Mouse (Mus musculus): ENCODE results near the gene Fam114a2. TPM values are rescaled to one million over a fixed set of nuclear protein-coding genes. Genes with fewer than 3 reads are reported as not detected.

Fam114a2 gene
- total and polyA plus RNA-seq, 3 experiments: 26.1 to 42.4 (median 37.7) TPM

DNA sequence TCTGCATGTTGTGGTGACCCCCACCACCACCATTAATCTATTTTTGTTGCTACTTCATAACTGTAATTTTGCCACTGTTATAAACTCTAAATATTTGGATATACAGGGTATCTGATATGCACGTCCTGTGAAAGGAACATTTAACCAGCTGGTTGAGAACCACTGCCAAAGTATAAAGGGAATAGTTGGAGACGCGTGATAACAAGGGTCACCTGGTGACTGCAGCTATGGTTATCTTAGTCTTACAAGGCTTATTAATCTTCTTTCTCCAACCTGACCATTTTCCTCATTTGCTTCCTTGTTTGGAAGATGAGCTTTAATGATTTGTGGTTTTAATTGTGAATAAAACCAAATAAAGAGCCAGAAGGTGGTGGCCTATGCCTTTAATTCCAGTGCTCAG is 5.0 kb upstream of the Fam114a2 start:
- H3K36me3 ChIP-seq (ENCODE audit: control insufficient read depth, insufficient read depth, low read length): 0 out of 2 replicates have a peak, but pooled peaks cover 5% of the 10 kb centered on the region
- H3K4me3 ChIP-seq: no peak overlapping the region
- no peak for DNase-seq
- intact Hi-C loops (cut with DNase I): no loop called here
- peaks cover 7% of the 10 kb centered on the region for H3K4me1 ChIP-seq (ENCODE audit: control insufficient read depth, insufficient read depth, low read length)
- peaks cover 2% of the 10 kb centered on the region; the same call in 1 of the 2 replicates for H3K79me2 ChIP-seq (replicated peaks; ENCODE audit: control insufficient read depth, insufficient read depth, low read length)
- WGBS: 80% methylated on average over 3 of the region's 3 CpGs
- H3K9ac ChIP-seq (ENCODE audit: low read depth, low read length): no peak overlapping the region
- TF ChIP-seq CTCF (IDR thresholded peaks at IDR 0.05): no peak
- no peak for TF ChIP-seq POLR2A (IDR thresholded peaks at IDR 0.05; ENCODE audit: insufficient read depth, low read depth, low read length)
- TF ChIP-seq EP300 (IDR thresholded peaks at IDR 0.05; ENCODE audit: insufficient read depth, low read depth, low read length): no peak
- no peaks in the 10 kb centered on the region for H3K27me3 ChIP-seq (ENCODE audit: control insufficient read depth, insufficient read depth, low read length)
- no peak overlapping the region for H3K27ac ChIP-seq

DNA sequence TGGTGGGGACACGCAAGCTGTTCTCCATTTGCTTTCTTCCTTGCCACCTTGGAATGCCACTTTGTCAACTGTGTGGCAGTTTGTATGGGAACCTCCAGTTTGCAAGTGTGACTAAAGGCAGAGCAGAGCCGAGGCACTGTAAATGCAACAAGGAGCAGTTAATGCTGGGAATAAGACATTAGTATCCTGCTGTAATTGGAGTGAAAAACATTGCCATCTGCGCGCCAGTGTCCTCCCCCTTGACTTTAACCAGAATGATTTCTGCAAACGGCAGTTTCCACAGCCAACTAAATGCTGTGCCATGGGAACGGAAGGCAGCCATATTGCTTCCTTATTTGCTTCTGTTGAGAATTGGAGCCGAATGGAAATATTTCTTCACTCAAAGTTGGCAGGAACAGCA is 3.6 kb upstream of the Fam114a2 start:
- TF ChIP-seq CTCF (IDR thresholded peaks at IDR 0.05) (no peak), EP300 (IDR thresholded peaks at IDR 0.05; ENCODE audit: insufficient read depth, low read depth, low read length) (no peak), POLR2A (IDR thresholded peaks at IDR 0.05; ENCODE audit: insufficient read depth, low read depth, low read length) (no peak)
- no peak overlapping the region for H3K27ac ChIP-seq

DNA sequence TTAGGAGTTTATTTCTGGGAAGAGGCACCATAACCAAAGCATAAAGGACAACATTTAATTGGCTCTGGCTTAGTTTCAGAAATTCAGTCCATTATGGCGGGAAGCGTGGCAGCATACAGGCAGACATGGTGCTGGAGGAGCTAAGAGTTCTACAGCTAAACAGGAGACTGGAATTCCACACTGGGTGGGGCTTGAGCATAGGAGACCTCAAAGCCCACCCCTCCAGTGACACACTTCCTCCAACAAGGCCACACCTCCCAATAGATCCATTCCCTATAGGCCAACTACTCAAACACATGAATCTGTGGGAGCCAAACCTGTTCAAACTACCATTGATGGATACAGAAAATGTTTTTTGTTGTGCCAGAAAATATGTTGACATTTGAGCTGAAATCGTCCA is 2.8 kb upstream of the Fam114a2 start:
- H3K4me1 ChIP-seq (ENCODE audit: control insufficient read depth, insufficient read depth, low read length): peaks cover 7% of the 10 kb centered on the region
- peaks cover 2% of the 10 kb centered on the region; the same call in 1 of the 2 replicates for H3K79me2 ChIP-seq (replicated peaks; ENCODE audit: control insufficient read depth, insufficient read depth, low read length)

More for the DNA sequence above, 3.6 kb upstream of the Fam114a2 start:
- intact Hi-C loops (cut with DNase I): no loop called here
- H3K9ac ChIP-seq (ENCODE audit: low read depth, low read length): no peak overlapping the region
- H3K4me1 ChIP-seq (ENCODE audit: control insufficient read depth, insufficient read depth, low read length): peaks cover 7% of the 10 kb centered on the region
- no peak overlapping the region for H3K4me3 ChIP-seq
- H3K27me3 ChIP-seq (ENCODE audit: control insufficient read depth, insufficient read depth, low read length): no peaks in the 10 kb centered on the region
- peak in 1 of 2 experiments; percentile 5 for DNase-seq
- H3K36me3 ChIP-seq (ENCODE audit: control insufficient read depth, insufficient read depth, low read length): peaks cover 5% of the 10 kb centered on the region; the same call in 1 of the 2 replicates
- peaks cover 2% of the 10 kb centered on the region; the same call in 1 of the 2 replicates for H3K79me2 ChIP-seq (replicated peaks; ENCODE audit: control insufficient read depth, insufficient read depth, low read length)
- WGBS: 62% methylated on average over 7 of the region's 7 CpGs

DNA sequence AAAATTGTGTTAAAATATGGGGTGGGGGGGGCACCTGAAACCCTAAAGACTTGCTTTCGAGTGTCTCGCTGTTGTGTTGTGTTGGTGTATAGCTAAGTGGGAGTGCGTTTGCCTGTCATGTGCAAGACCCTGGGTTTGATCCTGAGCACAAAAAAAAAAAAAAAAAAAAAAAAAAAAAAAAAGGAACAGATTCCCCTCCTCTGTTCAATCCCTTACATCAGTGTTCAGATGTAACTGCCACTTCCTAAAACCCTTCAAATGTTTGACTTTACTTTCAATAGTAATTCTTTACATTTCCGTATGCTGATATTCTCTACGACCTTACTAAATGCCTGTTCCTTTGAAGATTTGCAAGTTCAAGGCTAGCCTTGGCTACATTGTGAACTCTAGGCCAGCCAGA is 887 bp upstream of the Fam114a2 start:
- H3K79me2 ChIP-seq (replicated peaks; ENCODE audit: control insufficient read depth, insufficient read depth, low read length): peaks cover 2% of the 10 kb centered on the region; the same call in 1 of the 2 replicates
- WGBS: 68% methylated on average over 5 of the region's 5 CpGs
- H3K4me3 ChIP-seq: peak overlapping the region; percentile 57; the same call in 1 of the 2 replicates
- intact Hi-C loops (cut with DNase I): no loop called here
- TF ChIP-seq EP300 (IDR thresholded peaks at IDR 0.05; ENCODE audit: insufficient read depth, low read depth, low read length): no peak
- TF ChIP-seq POLR2A (IDR thresholded peaks at IDR 0.05; ENCODE audit: insufficient read depth, low read depth, low read length): no peak
- no peak for TF ChIP-seq CTCF (IDR thresholded peaks at IDR 0.05)
- peaks cover 3% of the 10 kb centered on the region; the same call in 1 of the 2 replicates for H3K36me3 ChIP-seq (ENCODE audit: control insufficient read depth, insufficient read depth, low read length)
- no peak overlapping the region for H3K9ac ChIP-seq (ENCODE audit: low read depth, low read length)
- no peaks in the 10 kb centered on the region for H3K27me3 ChIP-seq (ENCODE audit: control insufficient read depth, insufficient read depth, low read length)
- H3K4me1 ChIP-seq (ENCODE audit: control insufficient read depth, insufficient read depth, low read length): peaks cover 3% of the 10 kb centered on the region
- H3K27ac ChIP-seq: no peak overlapping the region
- DNase-seq: no peak

More for the DNA sequence above, 2.8 kb upstream of the Fam114a2 start:
- H3K27me3 ChIP-seq (ENCODE audit: control insufficient read depth, insufficient read depth, low read length): no peaks in the 10 kb centered on the region
- no peak for DNase-seq
- H3K4me3 ChIP-seq: no peak overlapping the region
- TF ChIP-seq EP300 (IDR thresholded peaks at IDR 0.05; ENCODE audit: insufficient read depth, low read depth, low read length) (no peak), CTCF (IDR thresholded peaks at IDR 0.05) (no peak)
- intact Hi-C loops (cut with DNase I): no loop called here
- no peak overlapping the region for H3K27ac ChIP-seq
- over 99% methylated on average over 3 of the region's 3 CpGs for WGBS
- H3K36me3 ChIP-seq (ENCODE audit: control insufficient read depth, insufficient read depth, low read length): peaks cover 5% of the 10 kb centered on the region; the same call in 1 of the 2 replicates
- H3K9ac ChIP-seq (ENCODE audit: low read depth, low read length): no peak overlapping the region

- Histone ChIP-seq H3K27ac (peak overlapping the region; percentile 79), H3K9ac (ENCODE audit: low read depth, low read length) (peak overlapping the region; percentile 76), H3K79me2 (replicated peaks; ENCODE audit: control insufficient read depth, insufficient read depth, low read length) (peaks cover 2% of the 10 kb centered on the region; the same call in 1 of the 2 replicates), H3K4me1 (ENCODE audit: control insufficient read depth, insufficient read depth, low read length) (peaks cover 3% of the 10 kb centered on the region), H3K36me3 (ENCODE audit: control insufficient read depth, insufficient read depth, low read length) (peaks cover 2% of the 10 kb centered on the region; the same call in 1 of the 2 replicates), H3K27me3 (ENCODE audit: control insufficient read depth, insufficient read depth, low read length) (no peaks in the 10 kb centered on the region), H3K4me3 (peak overlapping the region; percentile 57)
- intact Hi-C loops (cut with DNase I): loop anchor here (1.0 kb wide), 1 partner anchor 127 kb away; the partner anchor contains the start of gene Galnt10
- no peak for DNase-seq
- TF ChIP-seq CTCF (IDR thresholded peaks at IDR 0.05) (no peak), POLR2A (IDR thresholded peaks at IDR 0.05; ENCODE audit: insufficient read depth, low read depth, low read length) (no peak), EP300 (IDR thresholded peaks at IDR 0.05; ENCODE audit: insufficient read depth, low read depth, low read length) (no peak)
- WGBS: under 1% methylated on average over 16 of the region's 16 CpGs
Measured at GRCm38 (mm10) chr11:57518751-57519148, 333 bp upstream of the Fam114a2 start.

DNA sequence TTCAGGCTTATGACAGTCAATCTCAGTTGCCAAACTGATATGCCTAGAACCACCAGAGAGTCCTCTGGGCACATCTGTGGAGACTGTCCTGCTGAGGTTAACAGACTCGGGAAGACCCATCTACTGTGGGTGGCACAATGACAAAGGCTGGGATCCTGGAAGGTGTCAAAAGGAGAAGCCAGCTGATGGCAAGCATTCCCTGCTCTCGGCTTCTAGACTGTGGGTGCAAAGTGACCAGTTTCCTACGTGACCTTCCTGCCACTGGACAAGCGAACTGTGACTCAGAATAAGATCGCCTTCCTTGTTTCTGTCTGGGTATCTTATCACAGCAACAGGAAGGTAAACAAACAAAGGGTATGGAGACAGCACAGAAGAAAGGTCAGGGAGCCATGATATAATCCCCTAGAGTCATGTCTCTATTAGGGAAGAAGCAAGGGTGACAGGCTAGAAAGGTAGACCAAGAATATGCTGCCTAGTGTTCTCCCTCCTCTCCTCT is 1.4 kb downstream of the Fam114a2 start:
- Histone ChIP-seq H3K36me3 (ENCODE audit: control insufficient read depth, insufficient read depth, low read length) (peaks cover 5% of the 10 kb centered on the region; the same call in 1 of the 2 replicates), H3K4me3 (no peak overlapping the region), H3K4me1 (ENCODE audit: control insufficient read depth, insufficient read depth, low read length) (no peaks in the 10 kb centered on the region), H3K27ac (no peak overlapping the region), H3K9ac (ENCODE audit: low read depth, low read length) (no peak overlapping the region), H3K27me3 (ENCODE audit: control insufficient read depth, insufficient read depth, low read length) (no peaks in the 10 kb centered on the region), H3K79me2 (replicated peaks; ENCODE audit: control insufficient read depth, insufficient read depth, low read length) (no peaks in the 10 kb centered on the region)
- DNase-seq: no peak
- TF ChIP-seq POLR2A (IDR thresholded peaks at IDR 0.05; ENCODE audit: insufficient read depth, low read depth, low read length) (no peak), CTCF (IDR thresholded peaks at IDR 0.05) (no peak), EP300 (IDR thresholded peaks at IDR 0.05; ENCODE audit: insufficient read depth, low read depth, low read length) (no peak)
- intact Hi-C loops (cut with DNase I): no loop called here
- 39% methylated on average over 5 of the region's 5 CpGs for WGBS

All from heart, adult 2 months (tissue).